Mouse (Mus musculus): ENCODE measurements at regions not wholly inside any gene's neighbourhood (a gene's known extent, or its start where the extent isn't known, plus 50 kb on each side); places are given as distances from the start of the nearest gene placed in this dataset.

DNA sequence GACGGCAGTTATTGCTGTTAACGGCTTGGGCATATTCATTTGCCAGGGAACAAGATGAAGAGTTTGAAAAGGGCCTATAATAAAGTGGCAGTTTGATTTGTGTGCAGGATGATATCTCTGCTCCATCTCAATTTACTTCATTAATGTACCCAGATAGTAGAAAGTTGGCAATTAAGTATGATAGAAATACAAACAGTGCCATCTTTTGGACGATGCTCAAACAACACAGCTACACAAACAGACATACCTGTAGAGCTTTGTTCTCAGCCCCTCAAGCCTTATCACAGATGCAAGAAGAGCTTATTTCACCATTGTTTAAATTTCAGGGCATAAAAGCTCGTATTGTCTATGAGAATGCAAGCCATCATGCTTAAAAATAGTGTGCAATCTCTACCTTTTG, 82.2 kb downstream of the Tnfsf11 start:
- H3K27me3 ChIP-seq: no peaks in the 10 kb centered on the region
- H3K4me1 ChIP-seq (replicated peaks): no peaks in the 10 kb centered on the region
- H3K4me3 ChIP-seq: no peak overlapping the region
- no peaks in the 10 kb centered on the region for H3K9me3 ChIP-seq (replicated peaks)
- WGBS: 69% methylated on average over 4 of the region's 4 CpGs
- H3K36me3 ChIP-seq: no peaks in the 10 kb centered on the region
- no peak overlapping the region for H3K9ac ChIP-seq
- no peak overlapping the region for H3K27ac ChIP-seq
- H3K4me2 ChIP-seq: no peak overlapping the region
- no peak for ATAC-seq (replicated peaks; ENCODE audit: insufficient number of reproducible peaks, insufficient read depth, low FRiP score, low read depth)

GRCm38 (mm10) chr14:78216229-78216963, 91.4 kb downstream of the Tnfsf11 start:
- peak overlapping the region; percentile 24; the same call in 1 of the 2 replicates for H3K4me3 ChIP-seq
- ATAC-seq (replicated peaks; ENCODE audit: insufficient number of reproducible peaks, insufficient read depth, low FRiP score, low read depth): no peak

DNA sequence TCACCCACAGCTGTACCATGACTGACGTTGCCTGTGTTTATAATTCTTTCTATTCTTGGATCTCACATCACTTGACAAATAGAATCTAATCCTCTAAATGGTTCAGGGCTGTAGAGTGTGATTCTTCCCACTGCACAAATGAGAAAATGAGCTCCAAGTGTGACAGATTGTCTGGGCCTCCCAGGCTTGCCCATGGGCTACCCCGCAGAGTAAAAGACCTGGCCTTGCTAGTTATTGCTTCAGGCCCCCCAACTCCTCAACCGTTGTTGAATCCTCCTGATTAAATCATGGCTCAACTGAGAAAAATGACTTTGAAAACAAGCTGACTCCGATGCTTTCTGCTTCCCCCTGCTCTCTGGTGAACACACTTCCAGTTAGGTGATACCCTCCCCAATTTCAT, 92.4 kb downstream of the Tnfsf11 start:
- peaks cover 11% of the 10 kb centered on the region for H3K4me1 ChIP-seq (replicated peaks)
- H3K27ac ChIP-seq: no peak overlapping the region
- no peak overlapping the region for H3K4me2 ChIP-seq
- no peak overlapping the region for H3K4me3 ChIP-seq
- no peaks in the 10 kb centered on the region for H3K36me3 ChIP-seq
- no peak overlapping the region for H3K9ac ChIP-seq
- 64% methylated on average over 4 of the region's 4 CpGs for WGBS
- H3K9me3 ChIP-seq (replicated peaks): no peaks in the 10 kb centered on the region
- no peaks in the 10 kb centered on the region for H3K27me3 ChIP-seq
- no peak for ATAC-seq (replicated peaks; ENCODE audit: insufficient number of reproducible peaks, insufficient read depth, low FRiP score, low read depth)

More at GRCm38 (mm10) chr14:78216229-78216963, 91.4 kb downstream of the Tnfsf11 start:
- 23% methylated on average over 15 of the region's 15 CpGs for WGBS
- no peaks in the 10 kb centered on the region for H3K36me3 ChIP-seq
- H3K9ac ChIP-seq: no peak overlapping the region
- peak overlapping the region; percentile 50 for H3K4me2 ChIP-seq
- peaks cover 11% of the 10 kb centered on the region for H3K4me1 ChIP-seq (replicated peaks)
- H3K27ac ChIP-seq: peak overlapping the region; percentile 67
- H3K27me3 ChIP-seq: no peaks in the 10 kb centered on the region
- H3K9me3 ChIP-seq (replicated peaks): no peaks in the 10 kb centered on the region

GRCm38 (mm10) chr14:78204566-78204863, 103.3 kb downstream of the Tnfsf11 start:
- H3K4me2 ChIP-seq: no peak overlapping the region
- no peak overlapping the region for H3K4me3 ChIP-seq
- H3K36me3 ChIP-seq: no peaks in the 10 kb centered on the region
- no peak overlapping the region for H3K9ac ChIP-seq
- 92% methylated on average over 4 of the region's 4 CpGs for WGBS
- no peaks in the 10 kb centered on the region for H3K9me3 ChIP-seq (replicated peaks)
- ATAC-seq (replicated peaks; ENCODE audit: insufficient number of reproducible peaks, insufficient read depth, low FRiP score, low read depth): no peak
- H3K4me1 ChIP-seq (replicated peaks): no peaks in the 10 kb centered on the region
- H3K27ac ChIP-seq: no peak overlapping the region
- no peaks in the 10 kb centered on the region for H3K27me3 ChIP-seq

DNA sequence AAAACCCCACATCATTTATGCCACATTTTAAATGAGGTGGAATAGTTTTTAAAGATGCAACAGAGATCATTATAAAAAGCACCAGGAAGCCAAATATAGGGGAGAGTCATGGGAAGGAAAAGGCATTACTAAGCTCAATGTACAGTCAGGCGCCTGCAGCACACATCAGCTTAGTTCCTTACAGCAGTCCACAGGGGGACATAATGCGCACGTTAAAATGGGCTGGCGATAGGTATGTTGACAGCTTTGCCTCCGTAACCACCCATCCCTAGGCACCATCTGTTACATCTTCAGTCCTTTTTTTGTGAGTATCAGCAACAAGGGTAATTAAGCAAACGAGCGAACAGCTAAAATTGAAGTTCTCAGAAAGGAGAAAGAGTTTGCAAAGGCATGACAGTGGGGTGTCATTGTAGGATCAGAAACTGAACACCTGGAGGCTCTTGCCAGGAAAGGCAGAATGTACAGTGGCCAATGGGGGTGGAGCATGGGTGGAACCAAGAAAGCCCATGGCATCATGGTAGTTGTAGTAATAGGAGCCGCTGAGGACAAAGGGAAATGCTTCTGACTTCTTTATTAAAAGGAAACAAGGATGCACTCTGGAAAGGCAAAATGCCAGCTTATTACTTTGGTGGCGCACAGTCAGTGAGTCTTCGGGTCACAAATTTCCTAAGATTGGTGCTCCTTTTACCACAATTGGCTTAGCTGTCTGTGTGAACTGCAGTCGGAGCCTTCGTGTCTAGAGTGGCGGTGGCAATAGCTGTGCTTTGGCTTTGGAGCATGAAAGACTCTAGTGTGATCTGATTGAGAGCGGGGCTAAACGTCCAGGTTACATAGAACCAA, 103.9 kb downstream of the Tnfsf11 start:
- ATAC-seq (replicated peaks; ENCODE audit: insufficient number of reproducible peaks, insufficient read depth, low FRiP score, low read depth): no peak

GRCm38 (mm10) chr14:78202781-78203180, 105.1 kb downstream of the Tnfsf11 start:
- H3K9me3 ChIP-seq (replicated peaks): no peaks in the 10 kb centered on the region
- no peaks in the 10 kb centered on the region for H3K4me1 ChIP-seq (replicated peaks)
- H3K27me3 ChIP-seq: no peaks in the 10 kb centered on the region
- WGBS: 65% methylated on average over 1 of the region's 1 CpGs
- no peak overlapping the region for H3K27ac ChIP-seq
- no peak overlapping the region for H3K4me3 ChIP-seq
- H3K36me3 ChIP-seq: no peaks in the 10 kb centered on the region
- H3K9ac ChIP-seq: no peak overlapping the region
- no peak for ATAC-seq (replicated peaks; ENCODE audit: insufficient number of reproducible peaks, insufficient read depth, low FRiP score, low read depth)
- no peak overlapping the region for H3K4me2 ChIP-seq

More for the DNA sequence above, 103.9 kb downstream of the Tnfsf11 start:
- H3K9me3 ChIP-seq (replicated peaks): no peaks in the 10 kb centered on the region
- 82% methylated on average over 15 of the region's 15 CpGs for WGBS
- H3K9ac ChIP-seq: no peak overlapping the region
- H3K4me1 ChIP-seq (replicated peaks): no peaks in the 10 kb centered on the region
- H3K27ac ChIP-seq: no peak overlapping the region
- H3K27me3 ChIP-seq: no peaks in the 10 kb centered on the region
- no peak overlapping the region for H3K4me3 ChIP-seq
- no peaks in the 10 kb centered on the region for H3K36me3 ChIP-seq
- no peak overlapping the region for H3K4me2 ChIP-seq

- H3K4me2 ChIP-seq: no peak overlapping the region
- H3K27me3 ChIP-seq: no peaks in the 10 kb centered on the region
- H3K4me3 ChIP-seq: no peak overlapping the region
- 68% methylated on average over 2 of the region's 2 CpGs for WGBS
- H3K27ac ChIP-seq: no peak overlapping the region
- no peak for ATAC-seq (replicated peaks; ENCODE audit: insufficient number of reproducible peaks, insufficient read depth, low FRiP score, low read depth)
- H3K9ac ChIP-seq: no peak overlapping the region
- H3K36me3 ChIP-seq: no peaks in the 10 kb centered on the region
- H3K9me3 ChIP-seq (replicated peaks): no peaks in the 10 kb centered on the region
- H3K4me1 ChIP-seq (replicated peaks): no peaks in the 10 kb centered on the region
These were observed 108.7 kb upstream of the Fam216b start for GRCm38 (mm10) chr14:78197483-78197882.

- no peak overlapping the region for H3K27ac ChIP-seq
- H3K4me1 ChIP-seq (replicated peaks): no peaks in the 10 kb centered on the region
- WGBS: 55% methylated on average over 6 of the region's 6 CpGs
- no peak overlapping the region for H3K4me2 ChIP-seq
- H3K36me3 ChIP-seq: no peaks in the 10 kb centered on the region
- H3K9ac ChIP-seq: no peak overlapping the region
- H3K9me3 ChIP-seq (replicated peaks): no peaks in the 10 kb centered on the region
- H3K27me3 ChIP-seq: no peaks in the 10 kb centered on the region
- H3K4me3 ChIP-seq: no peak overlapping the region
- ATAC-seq (replicated peaks; ENCODE audit: insufficient number of reproducible peaks, insufficient read depth, low FRiP score, low read depth): no peak
These were observed 90.8 kb upstream of the Fam216b start for GRCm38 (mm10) chr14:78179576-78179975.

DNA sequence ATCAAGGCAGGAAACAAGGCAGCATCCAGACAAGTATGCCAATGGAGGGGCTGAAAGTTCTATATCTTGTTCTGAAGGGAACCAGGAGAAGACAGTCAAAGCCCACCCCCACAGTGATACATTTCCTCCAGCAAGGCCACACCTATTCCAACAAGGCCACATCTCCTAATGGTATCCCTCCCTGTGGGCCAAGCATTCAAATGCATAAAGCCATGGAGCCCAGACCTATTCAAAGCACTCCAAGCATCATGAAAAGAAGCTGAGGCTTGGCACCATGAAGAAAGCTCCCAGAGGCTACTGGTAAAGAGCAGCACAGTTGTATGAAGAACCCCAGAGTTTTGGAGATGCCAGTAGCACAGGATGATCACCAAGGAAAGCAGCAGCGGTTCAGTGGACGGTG, 84.6 kb upstream of the Fam216b start:
- Histone ChIP-seq H3K27me3 (no peaks in the 10 kb centered on the region), H3K27ac (no peak overlapping the region), H3K9ac (no peak overlapping the region), H3K36me3 (no peaks in the 10 kb centered on the region), H3K9me3 (replicated peaks) (no peaks in the 10 kb centered on the region), H3K4me3 (no peak overlapping the region), H3K4me1 (replicated peaks) (no peaks in the 10 kb centered on the region), H3K4me2 (no peak overlapping the region)
- ATAC-seq (replicated peaks; ENCODE audit: insufficient number of reproducible peaks, insufficient read depth, low FRiP score, low read depth): no peak
- 84% methylated on average over 2 of the region's 2 CpGs for WGBS

- no peaks in the 10 kb centered on the region for H3K36me3 ChIP-seq
- no peak overlapping the region for H3K4me2 ChIP-seq
- H3K4me3 ChIP-seq: no peak overlapping the region
- no peak overlapping the region for H3K9ac ChIP-seq
- H3K4me1 ChIP-seq (replicated peaks): no peaks in the 10 kb centered on the region
- H3K27ac ChIP-seq: no peak overlapping the region
- WGBS: 50% methylated on average over 1 of the region's 1 CpGs
- no peak for ATAC-seq (replicated peaks; ENCODE audit: insufficient number of reproducible peaks, insufficient read depth, low FRiP score, low read depth)
- H3K27me3 ChIP-seq: no peaks in the 10 kb centered on the region
- H3K9me3 ChIP-seq (replicated peaks): no peaks in the 10 kb centered on the region
These were observed 84.1 kb upstream of the Fam216b start for GRCm38 (mm10) chr14:78172956-78173355.

DNA sequence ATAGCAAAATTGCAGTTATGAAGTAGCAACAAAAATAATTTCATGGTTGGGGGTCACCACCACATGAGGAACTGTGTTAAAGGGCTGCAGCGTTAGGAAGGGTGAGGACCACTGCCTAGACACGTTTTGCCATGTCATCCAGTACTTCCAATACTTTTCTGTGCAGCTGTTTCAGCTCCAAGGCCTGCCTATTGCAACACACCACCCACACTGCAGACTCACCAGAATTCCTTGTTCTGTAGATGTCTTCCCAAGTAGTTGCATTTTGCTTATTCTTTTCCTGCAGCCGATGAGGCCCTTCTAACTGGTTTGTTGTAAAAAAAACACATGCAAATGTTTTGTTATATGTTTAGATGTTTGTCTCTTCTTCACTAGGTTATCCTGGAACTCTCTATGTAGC, 72.0 kb upstream of the Fam216b start:
- H3K9ac ChIP-seq: no peak overlapping the region
- H3K36me3 ChIP-seq: no peaks in the 10 kb centered on the region
- no peak overlapping the region for H3K27ac ChIP-seq
- 79% methylated on average over 3 of the region's 3 CpGs for WGBS
- no peak for ATAC-seq (replicated peaks; ENCODE audit: insufficient number of reproducible peaks, insufficient read depth, low FRiP score, low read depth)
- no peak overlapping the region for H3K4me3 ChIP-seq
- no peaks in the 10 kb centered on the region for H3K27me3 ChIP-seq
- no peaks in the 10 kb centered on the region for H3K9me3 ChIP-seq (replicated peaks)
- no peaks in the 10 kb centered on the region for H3K4me1 ChIP-seq (replicated peaks)
- no peak overlapping the region for H3K4me2 ChIP-seq

GRCm38 (mm10) chr14:78159567-78159966, 70.8 kb upstream of the Fam216b start:
- H3K9ac ChIP-seq: no peak overlapping the region
- no peak overlapping the region for H3K4me3 ChIP-seq
- WGBS: 78% methylated on average over 7 of the region's 7 CpGs
- H3K9me3 ChIP-seq (replicated peaks): no peaks in the 10 kb centered on the region
- no peaks in the 10 kb centered on the region for H3K27me3 ChIP-seq
- no peak overlapping the region for H3K27ac ChIP-seq
- no peak for ATAC-seq (replicated peaks; ENCODE audit: insufficient number of reproducible peaks, insufficient read depth, low FRiP score, low read depth)
- H3K4me1 ChIP-seq (replicated peaks): no peaks in the 10 kb centered on the region
- H3K4me2 ChIP-seq: no peak overlapping the region
- no peaks in the 10 kb centered on the region for H3K36me3 ChIP-seq
